Mouse (Mus musculus) MEL-GATA-1-ER (cell line): ENCODE measurements around the gene Arv1.

Experiments
- DNase-seq: peaks from one replicate; pipeline ENCODE4 v3.0.0-alpha.2; 2012; ENCODE audit warnings: low read depth; ENCODE audit errors: extremely low read depth

Gene Arv1

GRCm38 (mm10) chr8:124721862-124722515 lies at the start of gene Arv1, which contains the start of gene Ttc13:
Gene Arv1 (plus strand): TSS chr8:124722139.
Gene Ttc13 (minus strand): TSS chr8:124721983.
- DNase-seq, result peak; percentile 96

DNA sequence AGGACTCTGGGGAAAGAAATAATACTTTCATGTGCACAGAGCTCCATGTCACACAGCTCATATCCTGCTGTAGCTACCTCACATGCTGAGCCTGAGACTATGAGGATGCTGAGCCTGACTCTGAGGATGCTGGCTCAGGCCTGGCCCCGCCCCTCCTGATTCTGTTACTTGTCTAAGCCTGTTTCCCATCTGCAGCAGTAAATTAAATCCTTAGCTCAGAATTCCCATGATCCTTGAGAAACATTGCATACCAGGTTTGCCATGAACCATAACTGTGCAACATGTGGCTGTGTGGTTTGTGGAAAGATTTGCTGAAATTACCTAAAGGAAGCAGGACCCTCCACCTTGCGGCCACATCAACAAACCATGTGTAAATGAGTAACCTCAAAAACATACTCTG lies 49.6 kb upstream of the Arv1 start:
- no peak for DNase-seq

- no peak for DNase-seq
Measured at GRCm38 (mm10) chr8:124676661-124677060, 45.3 kb upstream of the Arv1 start.

DNA sequence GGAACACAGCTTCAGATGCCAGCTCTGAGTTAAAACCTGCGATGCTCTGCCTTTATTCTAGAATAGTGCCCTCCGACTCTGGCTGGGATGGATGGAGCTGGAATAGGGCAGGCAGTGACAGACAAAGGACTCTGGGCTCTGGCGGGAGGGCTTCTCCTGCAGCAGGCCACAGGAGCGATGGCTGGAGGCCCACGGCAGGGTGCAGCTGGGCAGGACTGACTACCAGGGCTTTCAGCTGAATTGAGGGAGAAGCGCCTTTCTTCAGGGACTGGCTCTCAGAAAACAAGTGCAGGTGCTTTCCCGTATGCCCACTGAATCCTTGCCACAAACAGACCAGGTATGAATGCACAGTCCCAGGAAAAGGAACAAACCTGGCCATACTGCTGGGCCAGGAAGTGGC lies 44.9 kb upstream of the Arv1 start:
- no peak for DNase-seq

GRCm38 (mm10) chr8:124677486-124677885 lies 44.5 kb upstream of the Arv1 start:
- DNase-seq, result no peak

DNA sequence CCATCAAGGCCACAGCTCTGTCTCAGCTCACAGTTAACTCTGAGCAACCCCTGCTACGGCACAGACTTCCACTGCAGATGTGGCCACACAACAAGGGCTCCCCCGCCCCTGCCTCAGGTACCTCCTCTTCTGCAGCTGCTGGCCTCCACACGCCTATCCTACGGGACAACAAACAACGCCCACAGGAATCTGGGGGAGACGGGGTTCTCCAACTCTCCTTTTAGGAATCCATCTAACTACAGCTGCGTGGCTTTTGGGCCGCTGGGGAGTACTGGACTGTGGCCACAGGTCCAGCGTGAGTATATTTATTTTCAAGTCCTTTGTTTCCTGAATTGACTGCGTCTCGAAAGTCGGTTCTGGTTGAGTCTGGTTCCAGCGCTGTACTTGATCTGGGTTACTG lies 43.7 kb upstream of the Arv1 start:
- DNase-seq, result no peak

DNA sequence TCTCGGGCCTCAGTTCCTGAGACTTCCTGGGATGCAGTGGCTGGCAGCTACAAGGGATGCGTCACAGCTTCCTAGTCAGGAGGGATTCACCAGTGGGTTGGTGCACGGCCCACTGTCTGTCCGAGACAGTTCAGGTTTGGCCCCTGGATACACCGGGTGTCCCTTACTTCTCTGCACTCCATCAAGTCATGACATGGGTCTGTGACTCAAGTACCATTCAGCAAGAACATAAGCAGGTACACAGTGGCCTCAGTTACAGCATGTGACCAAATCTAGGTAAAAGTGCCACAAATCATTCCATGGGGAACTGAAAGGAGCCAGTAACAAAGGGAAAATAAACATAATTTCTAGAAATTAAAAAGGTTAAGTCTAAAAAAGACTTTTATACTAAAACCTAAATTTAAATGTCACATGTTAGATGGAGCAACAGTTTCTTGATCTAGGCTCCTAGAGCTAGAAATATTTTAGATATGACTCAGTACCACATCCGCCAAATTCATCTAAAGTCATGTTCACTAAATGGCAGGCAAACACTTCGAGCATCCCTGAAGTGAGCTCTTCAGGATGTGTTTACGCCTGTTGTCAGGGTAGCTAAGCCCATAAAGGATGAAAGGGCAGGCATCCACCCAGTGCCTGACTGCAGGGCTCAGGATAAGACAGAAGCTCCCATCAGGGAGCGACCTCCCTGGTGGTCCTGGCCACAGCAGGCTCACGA lies 40.7 kb upstream of the Arv1 start:
- DNase-seq, result no peak

DNA sequence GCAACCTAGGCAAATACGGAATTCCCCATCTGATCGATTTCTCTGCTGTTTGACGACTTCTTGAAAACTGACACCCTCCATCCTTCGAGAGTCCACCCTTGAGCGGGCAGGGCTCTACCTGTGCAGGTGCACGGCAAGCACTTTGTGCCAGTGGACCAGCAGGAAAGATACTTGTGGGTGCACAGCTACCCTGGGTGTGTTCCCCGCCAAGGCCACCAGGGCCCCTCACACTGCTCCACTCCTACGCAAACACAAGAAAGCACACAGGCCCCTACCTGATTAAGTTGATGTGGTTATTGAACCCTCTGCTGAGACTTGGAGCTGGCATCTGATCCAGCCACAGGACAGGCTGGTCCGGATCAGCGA lies 40.2 kb upstream of the Arv1 start:
- DNase-seq, result no peak

GRCm38 (mm10) chr8:124682218-124682617 lies 39.7 kb upstream of the Arv1 start:
- DNase-seq, result no peak

- no peak for DNase-seq
Measured at GRCm38 (mm10) chr8:124688899-124689298, 33.0 kb upstream of the Arv1 start.

DNA sequence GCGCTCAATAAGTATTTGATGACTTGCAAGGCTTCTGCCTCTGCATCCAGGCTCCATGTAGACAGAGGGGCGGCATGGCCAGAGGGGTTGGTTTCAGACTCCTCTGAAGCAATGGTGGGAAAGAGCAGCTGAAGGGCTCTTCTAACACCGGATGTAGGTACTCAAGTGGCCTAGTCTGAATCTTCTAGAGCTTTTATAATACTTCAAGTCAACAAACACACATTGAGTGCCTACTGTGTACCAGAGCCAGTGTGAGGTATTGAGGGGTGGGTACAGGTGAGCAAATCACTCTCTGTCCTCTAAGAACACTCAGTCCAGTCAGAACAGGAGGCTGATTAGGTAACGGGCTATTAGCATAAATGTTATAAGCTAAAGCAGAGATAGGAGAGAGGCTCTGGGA lies 30.2 kb upstream of the Arv1 start:
- DNase-seq, result no peak

GRCm38 (mm10) chr8:124695424-124696100 lies 26.4 kb upstream of the Arv1 start:
- DNase-seq, result no peak

DNA sequence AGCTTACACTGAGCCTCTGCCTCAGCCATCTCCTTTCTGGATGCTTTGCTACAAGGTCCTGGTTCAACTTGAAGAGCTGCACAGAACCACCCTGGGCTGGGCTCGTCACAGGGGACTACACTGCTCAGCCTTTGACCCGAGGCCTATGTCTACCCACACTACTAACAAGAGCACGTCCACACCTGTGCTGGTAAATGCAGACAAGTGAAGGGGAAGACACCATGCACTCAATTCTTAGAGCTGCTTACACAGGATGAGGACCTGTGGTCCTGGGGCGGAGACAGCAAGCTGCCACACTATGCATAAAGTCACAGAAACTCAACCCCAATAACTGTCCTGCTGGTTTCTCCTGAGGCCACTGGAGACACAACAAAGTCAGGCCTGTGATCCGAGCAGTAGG lies 21.7 kb upstream of the Arv1 start:
- DNase-seq, result no peak

GRCm38 (mm10) chr8:124701023-124701422 lies 20.9 kb upstream of the Arv1 start:
- no peak for DNase-seq

GRCm38 (mm10) chr8:124702183-124702582 lies 19.8 kb upstream of the Arv1 start:
- DNase-seq, result no peak

GRCm38 (mm10) chr8:124703526-124703925 lies 18.4 kb upstream of the Arv1 start:
- DNase-seq, result no peak

GRCm38 (mm10) chr8:124704376-124704775 lies 17.6 kb upstream of the Arv1 start:
- DNase-seq, result no peak

- DNase-seq, result no peak
Measured at GRCm38 (mm10) chr8:124705823-124706222, 16.1 kb upstream of the Arv1 start.

DNA sequence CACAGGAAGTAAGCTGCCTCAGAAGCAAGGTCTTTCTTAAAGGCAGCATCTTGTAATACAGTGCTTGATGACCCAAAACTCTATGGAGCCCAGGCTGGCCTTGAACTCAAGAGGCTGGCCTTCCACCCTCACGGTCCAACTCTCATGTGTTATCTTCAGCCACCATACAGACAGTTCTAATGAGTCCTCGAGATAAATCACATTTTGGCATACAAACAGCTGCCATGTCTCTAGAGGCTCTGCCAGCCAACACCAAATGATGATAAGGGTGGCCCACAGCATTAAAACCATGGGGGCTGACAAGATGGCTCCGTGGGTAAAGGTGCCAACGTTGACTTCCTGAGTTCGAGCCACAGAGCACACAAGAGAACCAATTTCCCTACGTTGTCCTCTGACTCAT lies 8.7 kb upstream of the Arv1 start:
- no peak for DNase-seq

DNA sequence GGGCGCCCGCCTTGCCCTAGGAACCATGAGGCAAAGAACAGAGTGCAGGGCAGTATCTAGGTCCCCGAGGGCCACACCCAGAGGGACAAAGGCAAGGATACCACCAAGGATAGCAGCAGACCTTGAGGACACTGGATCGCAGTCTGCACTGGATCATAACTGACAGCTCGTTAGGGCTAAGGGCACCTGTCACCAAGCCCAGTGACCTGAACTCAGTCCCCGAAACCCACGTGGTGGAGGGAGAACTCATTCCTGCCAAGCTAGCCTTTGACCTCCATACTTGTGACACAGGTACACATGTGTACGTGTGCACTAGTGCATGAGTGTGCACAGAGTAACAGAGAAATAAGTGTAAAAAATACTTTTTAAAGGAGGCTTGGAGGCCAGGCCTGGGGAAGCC lies 6.2 kb upstream of the Arv1 start:
- no peak for DNase-seq

DNA sequence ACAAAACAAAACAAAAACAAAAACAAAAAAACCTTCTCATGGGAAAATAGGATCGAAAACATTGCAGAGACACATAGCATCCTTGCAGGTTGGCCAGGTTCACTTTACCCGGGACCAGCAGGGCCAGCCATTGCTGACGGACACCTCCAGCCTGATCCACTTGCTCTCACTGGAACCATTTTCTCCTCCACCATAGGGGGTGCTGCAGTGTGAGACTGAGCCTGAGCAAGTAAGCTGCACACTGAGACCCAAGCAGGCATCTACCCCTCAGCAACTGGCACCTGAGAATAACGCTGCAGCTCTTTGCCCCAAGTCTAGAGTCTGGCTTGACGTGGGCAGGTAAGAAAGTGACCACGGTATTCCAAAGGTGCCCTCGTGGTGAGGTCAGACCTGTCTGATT lies 1.8 kb upstream of the Arv1 start:
- peak; percentile 6 for DNase-seq
